Mouse (Mus musculus): ENCODE results near the gene Plac1. TPM values are rescaled to one million over a fixed set of nuclear protein-coding genes. Genes with fewer than 3 reads are reported as not detected.
"Not testable (repeated sequence)": the region's sequence is repeated elsewhere in the genome, so short reads cannot be mapped to it uniquely, and the experiment has no call there.

The Plac1 gene
- polyA plus RNA-seq, 1 experiment from 2014 or later: 2.8 TPM

GRCm38 (mm10) chrX:53040138-53040537 is 199.8 kb downstream of the Plac1 start:
- H3K9ac ChIP-seq (ENCODE audit: low read length): no peak overlapping the region
- DNase-seq (ENCODE audit: low spot score) (no peak), ATAC-seq (replicated peaks; ENCODE audit: low FRiP score) (no peak)
- H3K9me3 ChIP-seq (ENCODE audit: control insufficient read depth, low read length): no peaks in the 10 kb centered on the region
- no peaks in the 10 kb centered on the region for H3K4me1 ChIP-seq (replicated peaks; ENCODE audit: control insufficient read depth, insufficient read depth, low read length)
- no peak overlapping the region for H3K4me3 ChIP-seq (ENCODE audit: low read depth, low read length)
- H3K27ac ChIP-seq (ENCODE audit: low read depth, low read length): no peak overlapping the region
- no peaks in the 10 kb centered on the region for H3K27me3 ChIP-seq (ENCODE audit: control insufficient read depth, insufficient read depth, low read length)
- H3K36me3 ChIP-seq (ENCODE audit: control insufficient read depth, insufficient read depth, low read length): no peaks in the 10 kb centered on the region
- WGBS: 86% methylated on average over 6 of the region's 6 CpGs
- no peak overlapping the region for H3K4me2 ChIP-seq (ENCODE audit: low read depth, low read length, severe bottlenecking)

GRCm38 (mm10) chrX:53039651-53040050 is 200.3 kb downstream of the Plac1 start:
- Histone ChIP-seq H3K4me3 (ENCODE audit: low read depth, low read length) (no peak overlapping the region), H3K27ac (ENCODE audit: low read depth, low read length) (no peak overlapping the region), H3K9me3 (ENCODE audit: control insufficient read depth, low read length) (no peaks in the 10 kb centered on the region), H3K36me3 (ENCODE audit: control insufficient read depth, insufficient read depth, low read length) (no peaks in the 10 kb centered on the region), H3K4me2 (ENCODE audit: low read depth, low read length, severe bottlenecking) (no peak overlapping the region), H3K27me3 (ENCODE audit: control insufficient read depth, insufficient read depth, low read length) (no peaks in the 10 kb centered on the region), H3K4me1 (replicated peaks; ENCODE audit: control insufficient read depth, insufficient read depth, low read length) (no peaks in the 10 kb centered on the region), H3K9ac (ENCODE audit: low read length) (no peak overlapping the region)
- 54% methylated on average over 5 of the region's 5 CpGs for WGBS
- ATAC-seq (replicated peaks; ENCODE audit: low FRiP score) (no peak), DNase-seq (ENCODE audit: low spot score) (no peak)

GRCm38 (mm10) chrX:53038194-53038593 is 201.7 kb downstream of the Plac1 start:
- Histone ChIP-seq H3K36me3 (ENCODE audit: control insufficient read depth, insufficient read depth, low read length) (no peaks in the 10 kb centered on the region), H3K27me3 (ENCODE audit: control insufficient read depth, insufficient read depth, low read length) (no peaks in the 10 kb centered on the region), H3K4me3 (ENCODE audit: low read depth, low read length) (no peak overlapping the region), H3K27ac (ENCODE audit: low read depth, low read length) (no peak overlapping the region), H3K9ac (ENCODE audit: low read length) (no peak overlapping the region), H3K9me3 (ENCODE audit: control insufficient read depth, low read length) (no peaks in the 10 kb centered on the region), H3K4me2 (ENCODE audit: low read depth, low read length, severe bottlenecking) (no peak overlapping the region), H3K4me1 (replicated peaks; ENCODE audit: control insufficient read depth, insufficient read depth, low read length) (no peaks in the 10 kb centered on the region)
- DNase-seq (ENCODE audit: low spot score): no peak
- ATAC-seq (replicated peaks; ENCODE audit: low FRiP score): no peak
- WGBS: 89% methylated on average over 4 of the region's 4 CpGs

- ATAC-seq (replicated peaks; ENCODE audit: low FRiP score) (no peak), DNase-seq (ENCODE audit: low spot score) (no peak)
- no peaks in the 10 kb centered on the region for H3K4me1 ChIP-seq (replicated peaks; ENCODE audit: control insufficient read depth, insufficient read depth, low read length)
- 78% methylated on average over 5 of the region's 5 CpGs for WGBS
- no peak overlapping the region for H3K9ac ChIP-seq (ENCODE audit: low read length)
- no peaks in the 10 kb centered on the region for H3K9me3 ChIP-seq (ENCODE audit: control insufficient read depth, low read length)
- no peaks in the 10 kb centered on the region for H3K27me3 ChIP-seq (ENCODE audit: control insufficient read depth, insufficient read depth, low read length)
- H3K4me2 ChIP-seq (ENCODE audit: low read depth, low read length, severe bottlenecking): no peak overlapping the region
- no peak overlapping the region for H3K27ac ChIP-seq (ENCODE audit: low read depth, low read length)
- H3K36me3 ChIP-seq (ENCODE audit: control insufficient read depth, insufficient read depth, low read length): no peaks in the 10 kb centered on the region
- no peak overlapping the region for H3K4me3 ChIP-seq (ENCODE audit: low read depth, low read length)
Measured at GRCm38 (mm10) chrX:53029559-53029958, 210.4 kb downstream of the Plac1 start.

- ATAC-seq (replicated peaks; ENCODE audit: low FRiP score) (no peak), DNase-seq (ENCODE audit: low spot score) (no peak)
- no peaks in the 10 kb centered on the region for H3K36me3 ChIP-seq (ENCODE audit: control insufficient read depth, insufficient read depth, low read length)
- H3K4me3 ChIP-seq (ENCODE audit: low read depth, low read length): no peak overlapping the region
- no peaks in the 10 kb centered on the region for H3K4me1 ChIP-seq (replicated peaks; ENCODE audit: control insufficient read depth, insufficient read depth, low read length)
- no peak overlapping the region for H3K27ac ChIP-seq (ENCODE audit: low read depth, low read length)
- no peaks in the 10 kb centered on the region for H3K27me3 ChIP-seq (ENCODE audit: control insufficient read depth, insufficient read depth, low read length)
- 79% methylated on average over 11 of the region's 11 CpGs for WGBS
- H3K4me2 ChIP-seq (ENCODE audit: low read depth, low read length, severe bottlenecking): no peak overlapping the region
- no peaks in the 10 kb centered on the region for H3K9me3 ChIP-seq (ENCODE audit: control insufficient read depth, low read length)
- H3K9ac ChIP-seq (ENCODE audit: low read length): no peak overlapping the region
Measured at GRCm38 (mm10) chrX:53025471-53026223, 214.3 kb downstream of the Plac1 start.

- H3K36me3 ChIP-seq (ENCODE audit: control insufficient read depth, insufficient read depth, low read length); H3K4me3 ChIP-seq (ENCODE audit: low read depth, low read length); H3K9ac ChIP-seq (ENCODE audit: low read length); ATAC-seq (replicated peaks; ENCODE audit: low FRiP score); H3K9me3 ChIP-seq (ENCODE audit: control insufficient read depth, low read length); H3K4me1 ChIP-seq (replicated peaks; ENCODE audit: control insufficient read depth, insufficient read depth, low read length); H3K27me3 ChIP-seq (ENCODE audit: control insufficient read depth, insufficient read depth, low read length); H3K27ac ChIP-seq (ENCODE audit: low read depth, low read length); H3K4me2 ChIP-seq (ENCODE audit: low read depth, low read length, severe bottlenecking): not testable (repeated sequence)
- WGBS: 25% methylated on average over 3 of the region's 3 CpGs
- DNase-seq (ENCODE audit: low spot score): peak; percentile 51
Measured at GRCm38 (mm10) chrX:53024268-53024667, 215.6 kb downstream of the Plac1 start.

- Histone ChIP-seq H3K4me2 (ENCODE audit: low read depth, low read length, severe bottlenecking) (no peak overlapping the region), H3K4me3 (ENCODE audit: low read depth, low read length) (no peak overlapping the region), H3K4me1 (replicated peaks; ENCODE audit: control insufficient read depth, insufficient read depth, low read length) (no peaks in the 10 kb centered on the region), H3K27ac (ENCODE audit: low read depth, low read length) (no peak overlapping the region), H3K36me3 (ENCODE audit: control insufficient read depth, insufficient read depth, low read length) (no peaks in the 10 kb centered on the region), H3K9me3 (ENCODE audit: control insufficient read depth, low read length) (no peaks in the 10 kb centered on the region), H3K27me3 (ENCODE audit: control insufficient read depth, insufficient read depth, low read length) (no peaks in the 10 kb centered on the region), H3K9ac (ENCODE audit: low read length) (no peak overlapping the region)
- DNase-seq (ENCODE audit: low spot score) (no peak), ATAC-seq (replicated peaks; ENCODE audit: low FRiP score) (no peak)
- WGBS: 92% methylated on average over 2 of the region's 2 CpGs
Measured at GRCm38 (mm10) chrX:53023021-53023420, 216.9 kb downstream of the Plac1 start.

MicroRNA genes within 50 kb of the gene (microRNA counts, 519-probe panel; counts per million panel counts)
- microRNA mmu-miR-322 (5,469 counts per million, percentile 68 among the panel's probes with 10 or more counts), microRNA mmu-miR-351 (2,724 counts per million, percentile 6 among the panel's probes with 10 or more counts), microRNA mmu-miR-450a-3p (31.2 counts per million), microRNA mmu-miR-450a-5p (5,355 counts per million, percentile 67 among the panel's probes with 10 or more counts), microRNA mmu-miR-450b-3p (31.2 counts per million), microRNA mmu-miR-450b-5p (31.2 counts per million), microRNA mmu-miR-503 (31.2 counts per million), microRNA mmu-miR-542-3p (31.2 counts per million), microRNA mmu-miR-542-5p (1,830 counts per million, percentile 2 among the panel's probes with 10 or more counts)

Small RNA genes within 50 kb of the gene (microRNA-seq; reads per million reads assigned to microRNA genes)
- 19,404 reads per million, percentile 98 among the genes with 10 or more reads in this experiment for gene Mir322 (ENCODE audit: insufficient number of aligned reads)
- 1,979 reads per million, percentile 76 among the genes with 10 or more reads in this experiment for gene Mir351 (ENCODE audit: insufficient number of aligned reads)
- gene Mir450-1 (ENCODE audit: insufficient number of aligned reads): 21.9 reads per million, percentile 15 among the genes with 10 or more reads in this experiment
- gene Mir450-2 (ENCODE audit: insufficient number of aligned reads): 12.6 reads per million, percentile 7 among the genes with 10 or more reads in this experiment
- gene Mir450b (ENCODE audit: insufficient number of aligned reads): 267 reads per million, percentile 49 among the genes with 10 or more reads in this experiment
- gene Mir503 (ENCODE audit: insufficient number of aligned reads): 791 reads per million, percentile 65 among the genes with 10 or more reads in this experiment
- 642 reads per million, percentile 62 among the genes with 10 or more reads in this experiment for gene Mir542 (ENCODE audit: insufficient number of aligned reads)

Other genes with a start within 250 kb of the Plac1 start
- gene Fam122b, start 29.7 kb upstream of the Plac1 start, polyA plus RNA-seq (2014; fragmentation: Nextera tagmentation; extraction: Ambion mirVana): 8.7 and 10.2 TPM in 2 replicates
- gene Fam122c, start 33.3 kb upstream of the Plac1 start, polyA plus RNA-seq (2014; fragmentation: Nextera tagmentation; extraction: Ambion mirVana): not detected in 2 replicates
- 51.4 and 55.8 TPM in 2 replicates for gene Mospd1, start 130.4 kb upstream of the Plac1 start, polyA plus RNA-seq (2014; fragmentation: Nextera tagmentation; extraction: Ambion mirVana)
- gene Etd, start 194.8 kb upstream of the Plac1 start, polyA plus RNA-seq (2014; fragmentation: Nextera tagmentation; extraction: Ambion mirVana): not detected in 2 replicates

Data from forebrain, embryonic 11.5 days (tissue).